Mouse (Mus musculus) kidney, embryonic 15.5 days (tissue): Measurements from ENCODE around the gene Upf2. TPM values are rescaled to one million over a fixed set of nuclear protein-coding genes. Genes with fewer than 3 reads are reported as not detected.

Experiments used
- ATAC-seq: fragments of 200-750 bp; cut with Nextera tagmentation; replicated peaks from 2 replicates; pipeline ENCODE4 v1.8.0; 2017; ENCODE audit warnings: moderate TSS enrichment; ENCODE audit not compliant: low FRiP score
- H3K27ac ChIP-seq: fragments of 300-500 bp; sonication (generic); 2 replicates; pipeline ENCODE4 v1.5.1; 2015; ENCODE audit warnings: mild to moderate bottlenecking, inconsistent platforms
- H3K27me3 ChIP-seq: fragments of 300-500 bp; sonication (generic); 2 replicates; pipeline ENCODE4 v1.6.1; 2015; ENCODE audit warnings: inconsistent platforms
- H3K36me3 ChIP-seq: fragments of 300-500 bp; sonication (generic); 2 replicates; pipeline ENCODE4 v1.6.1; 2015; ENCODE audit warnings: inconsistent platforms
- H3K4me1 ChIP-seq: fragments of 300-500 bp; sonication (generic); 2 replicates; pipeline ENCODE4 v1.6.1; 2015; ENCODE audit warnings: inconsistent platforms
- H3K4me2 ChIP-seq: fragments of 300-500 bp; sonication (generic); 2 replicates; pipeline ENCODE4 v1.6.1; 2015; ENCODE audit warnings: moderate library complexity, mild to moderate bottlenecking, inconsistent platforms
- H3K4me3 ChIP-seq: fragments of 300-500 bp; sonication (generic); replicated peaks from 2 replicates; pipeline ENCODE4 v1.5.1; 2015; ENCODE audit warnings: mild to moderate bottlenecking, inconsistent platforms
- H3K9ac ChIP-seq: fragments of 300-500 bp; sonication (generic); 2 replicates; pipeline ENCODE4 v1.6.1; 2015; ENCODE audit warnings: mild to moderate bottlenecking, inconsistent platforms
- H3K9me3 ChIP-seq: fragments of 300-500 bp; sonication (generic); replicated peaks from 2 replicates; pipeline ENCODE4 v1.6.1; 2016; ENCODE audit warnings: inconsistent platforms
- WGBS: fragments of 180-500 bp; shearing (Covaris S2); methylation state at CpG from one replicate; pipeline ENCODE4 v1.1.7; 2015; ENCODE audit warnings: mixed read lengths; 5-methylcytosine and 5-hydroxymethylcytosine counted together
- polyA plus RNA-seq: library from polyadenylated mRNA; unstranded; fragments of >200 nt; fragmentation: Nextera tagmentation; extraction: Ambion mirVana; gene quantifications from 2 replicates; pipeline ENCODE4 v1.2.1, GENCODE M21; 2015

Upf2 gene
- polyA plus RNA-seq, 1 experiment from 2014 or later: 11.5 TPM

- ATAC-seq: no peak
- no peaks in the 10 kb centered on the region for H3K27me3 ChIP-seq
- no peaks in the 10 kb centered on the region for H3K9me3 ChIP-seq
- no peak overlapping the region for H3K4me3 ChIP-seq
- no peak overlapping the region for H3K9ac ChIP-seq
- WGBS: 86% methylated on average over 1 of the region's 1 CpGs
- H3K4me2 ChIP-seq: no peak overlapping the region
- H3K27ac ChIP-seq: no peak overlapping the region
- H3K4me1 ChIP-seq: no peaks in the 10 kb centered on the region
- peaks cover 61% of the 10 kb centered on the region for H3K36me3 ChIP-seq
Measured at GRCm38 (mm10) chr2:6042644-6043043, 91.4 kb downstream of the Upf2 start.

DNA sequence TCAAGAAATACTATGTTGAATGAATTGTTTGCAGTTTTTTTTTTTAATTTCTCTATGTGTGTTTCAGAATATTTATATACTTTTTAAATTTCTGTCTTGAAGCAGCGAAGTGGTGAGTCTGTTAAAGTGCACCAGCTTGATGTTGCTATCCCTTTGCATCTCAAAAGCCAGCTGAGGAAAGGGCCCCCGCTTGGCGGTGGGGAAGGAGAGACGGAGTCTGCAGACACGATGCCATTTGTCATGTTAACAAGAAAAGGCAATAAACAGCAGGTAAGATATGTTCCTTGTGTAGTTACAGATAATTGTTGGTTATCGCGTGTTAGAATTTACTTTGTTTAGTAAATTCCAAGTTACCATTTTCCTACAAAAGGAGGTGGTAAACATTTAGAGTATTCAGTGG, 95.5 kb downstream of the Upf2 start:
- Histone ChIP-seq H3K36me3 (peaks cover 81% of the 10 kb centered on the region), H3K4me1 (no peaks in the 10 kb centered on the region), H3K4me3 (no peak overlapping the region), H3K27me3 (no peaks in the 10 kb centered on the region), H3K9ac (no peak overlapping the region), H3K9me3 (no peaks in the 10 kb centered on the region), H3K27ac (no peak overlapping the region), H3K4me2 (no peak overlapping the region)
- ATAC-seq: no peak
- WGBS: 73% methylated on average over 7 of the region's 7 CpGs

DNA sequence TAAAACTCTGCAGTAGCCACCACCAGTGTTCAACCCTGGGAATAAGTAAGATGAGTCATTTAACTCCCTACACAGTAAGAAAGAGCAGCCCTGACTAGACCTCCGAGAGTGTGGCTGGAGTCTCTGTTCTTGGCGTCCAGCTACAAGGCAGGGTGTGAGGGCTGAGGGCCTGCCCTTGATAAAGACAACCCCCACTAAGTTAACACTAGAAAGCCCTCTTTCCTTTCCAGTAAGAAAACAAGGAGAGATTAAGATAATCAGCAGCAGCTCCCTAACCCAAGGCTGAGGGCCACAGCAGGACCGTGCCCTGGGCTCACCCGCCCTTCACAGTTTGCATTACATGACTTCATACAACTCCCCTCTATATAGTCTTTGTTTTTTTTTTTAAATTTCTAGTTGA, 97.3 kb downstream of the Upf2 start:
- H3K4me3 ChIP-seq: no peak overlapping the region
- peaks cover 76% of the 10 kb centered on the region for H3K36me3 ChIP-seq
- 78% methylated on average over 4 of the region's 4 CpGs for WGBS
- H3K27me3 ChIP-seq: no peaks in the 10 kb centered on the region
- no peaks in the 10 kb centered on the region for H3K9me3 ChIP-seq
- no peak overlapping the region for H3K27ac ChIP-seq
- H3K4me2 ChIP-seq: no peak overlapping the region
- no peaks in the 10 kb centered on the region for H3K4me1 ChIP-seq
- ATAC-seq: no peak
- H3K9ac ChIP-seq: no peak overlapping the region

DNA sequence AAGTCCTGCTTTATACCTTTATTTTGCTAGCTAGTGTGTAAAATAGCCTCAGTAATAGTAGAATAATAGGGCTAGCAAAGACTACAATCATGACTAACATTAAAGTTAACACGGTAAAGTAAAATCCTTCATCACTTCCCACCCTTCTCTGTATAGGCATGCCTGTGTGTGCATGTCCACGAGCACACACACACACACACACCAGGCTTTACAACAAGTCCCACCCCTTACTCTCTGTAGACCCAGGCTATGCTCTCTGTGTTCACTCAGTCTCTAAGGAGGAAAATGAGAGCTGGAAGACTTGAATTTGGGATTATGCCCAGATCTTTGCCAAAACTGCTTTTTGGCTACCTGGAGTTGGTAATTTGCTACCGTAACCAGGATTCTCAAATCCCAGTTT, 97.7 kb downstream of the Upf2 start:
- no peak for ATAC-seq
- Histone ChIP-seq H3K4me2 (no peak overlapping the region), H3K27me3 (no peaks in the 10 kb centered on the region), H3K4me3 (no peak overlapping the region), H3K4me1 (no peaks in the 10 kb centered on the region), H3K27ac (no peak overlapping the region), H3K9me3 (no peaks in the 10 kb centered on the region), H3K9ac (no peak overlapping the region), H3K36me3 (peaks cover 72% of the 10 kb centered on the region)
- 94% methylated on average over 3 of the region's 3 CpGs for WGBS

DNA sequence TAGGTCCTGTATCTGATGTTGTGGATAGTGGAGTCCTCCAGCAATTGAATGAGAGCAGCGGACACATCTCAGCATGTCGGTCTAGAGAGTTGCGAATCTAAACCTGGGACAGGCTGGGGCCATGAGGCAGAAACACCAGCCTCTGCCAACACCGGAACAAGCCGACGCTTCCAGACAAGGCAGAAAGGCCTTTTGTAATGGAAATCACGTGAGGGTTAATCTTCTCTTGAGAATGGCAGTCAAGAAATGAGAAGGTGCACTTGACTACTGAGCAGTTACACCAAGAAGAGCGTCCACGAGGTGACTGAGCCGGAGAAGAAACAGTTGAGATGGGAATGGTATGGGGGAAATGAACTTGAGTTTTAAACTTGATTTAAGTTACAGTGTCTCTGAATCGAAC, 104.2 kb downstream of the Upf2 start:
- no peak for ATAC-seq
- H3K36me3 ChIP-seq: peaks cover 56% of the 10 kb centered on the region
- 93% methylated on average over 11 of the region's 11 CpGs for WGBS

GRCm38 (mm10) chr2:6056518-6056917, 105.2 kb downstream of the Upf2 start:
- Histone ChIP-seq H3K27ac (no peak overlapping the region), H3K27me3 (no peaks in the 10 kb centered on the region), H3K4me2 (no peak overlapping the region), H3K9ac (no peak overlapping the region), H3K36me3 (peaks cover 45% of the 10 kb centered on the region), H3K4me1 (no peaks in the 10 kb centered on the region), H3K9me3 (no peaks in the 10 kb centered on the region), H3K4me3 (no peak overlapping the region)
- ATAC-seq: no peak
- WGBS: 88% methylated on average over 3 of the region's 3 CpGs

More for the DNA sequence above, 104.2 kb downstream of the Upf2 start:
- H3K9ac ChIP-seq: no peak overlapping the region
- no peak overlapping the region for H3K27ac ChIP-seq
- H3K4me2 ChIP-seq: no peak overlapping the region
- H3K9me3 ChIP-seq: no peaks in the 10 kb centered on the region
- no peak overlapping the region for H3K4me3 ChIP-seq
- no peaks in the 10 kb centered on the region for H3K27me3 ChIP-seq
- no peaks in the 10 kb centered on the region for H3K4me1 ChIP-seq

DNA sequence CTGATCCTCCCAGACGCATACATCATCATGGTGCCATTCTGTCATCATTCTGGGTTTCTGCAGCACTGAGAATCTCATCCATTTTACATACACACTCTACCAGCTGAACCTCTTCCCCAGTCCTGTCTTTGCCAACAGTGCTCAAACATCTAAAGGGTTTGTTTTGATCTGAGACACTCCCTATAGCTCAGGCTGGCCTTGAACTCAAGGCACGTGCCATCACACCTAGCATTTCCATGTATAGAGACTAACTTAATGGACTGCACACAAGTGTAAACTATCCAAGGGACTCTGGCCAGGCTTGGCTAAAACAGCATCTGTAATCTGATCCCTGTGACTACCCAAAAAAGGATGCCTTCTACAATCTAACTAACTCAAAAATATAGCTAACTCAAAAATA, 108.0 kb downstream of the Upf2 start:
- H3K27ac ChIP-seq: no peak overlapping the region
- H3K4me2 ChIP-seq: no peak overlapping the region
- H3K27me3 ChIP-seq: no peaks in the 10 kb centered on the region
- 70% methylated on average over 2 of the region's 2 CpGs for WGBS
- no peak overlapping the region for H3K9ac ChIP-seq
- peaks cover 27% of the 10 kb centered on the region for H3K36me3 ChIP-seq
- H3K9me3 ChIP-seq: no peaks in the 10 kb centered on the region
- no peaks in the 10 kb centered on the region for H3K4me1 ChIP-seq
- H3K4me3 ChIP-seq: no peak overlapping the region
- no peak for ATAC-seq

DNA sequence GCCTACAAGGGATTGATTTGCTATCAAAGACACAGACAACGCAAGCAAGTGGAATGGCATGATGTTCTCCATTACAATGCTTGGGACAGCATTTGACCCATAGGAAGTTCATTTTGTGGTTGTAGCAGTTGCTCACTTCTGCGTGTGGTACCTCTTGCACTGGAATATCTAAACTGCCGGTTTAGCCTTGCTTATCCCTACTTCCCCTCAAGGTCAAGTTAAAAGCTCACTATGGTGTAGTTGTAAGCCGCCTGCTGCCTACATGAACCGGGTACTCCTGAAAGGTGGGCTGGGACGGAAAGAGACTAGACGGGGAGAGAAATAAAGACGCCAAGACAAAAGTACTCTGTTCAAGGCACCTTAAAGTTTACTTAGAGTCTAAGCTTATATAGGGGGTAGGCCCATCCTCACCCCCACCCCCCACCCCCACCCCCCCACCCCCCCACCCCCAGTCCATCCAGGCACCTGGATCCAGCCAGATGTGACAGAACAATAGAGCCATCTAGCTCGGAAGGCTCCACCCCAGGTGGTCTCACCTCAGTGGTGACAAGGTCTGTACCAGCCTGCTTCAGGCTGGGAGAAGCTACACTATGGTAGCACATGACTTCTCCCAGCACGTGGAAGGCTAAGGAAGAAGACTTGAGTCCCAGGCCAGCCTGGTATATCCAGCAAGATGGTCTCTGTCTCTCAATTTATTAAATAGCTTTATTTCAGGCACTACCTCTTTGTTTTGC, 109.0 kb downstream of the Upf2 start:
- H3K27ac ChIP-seq: no peak overlapping the region
- H3K4me3 ChIP-seq: no peak overlapping the region
- H3K9me3 ChIP-seq: no peaks in the 10 kb centered on the region
- peaks cover 17% of the 10 kb centered on the region for H3K36me3 ChIP-seq
- 82% methylated on average over 10 of the region's 10 CpGs for WGBS
- H3K4me1 ChIP-seq: no peaks in the 10 kb centered on the region
- no peak overlapping the region for H3K9ac ChIP-seq
- no peak for ATAC-seq
- H3K27me3 ChIP-seq: no peaks in the 10 kb centered on the region
- no peak overlapping the region for H3K4me2 ChIP-seq

DNA sequence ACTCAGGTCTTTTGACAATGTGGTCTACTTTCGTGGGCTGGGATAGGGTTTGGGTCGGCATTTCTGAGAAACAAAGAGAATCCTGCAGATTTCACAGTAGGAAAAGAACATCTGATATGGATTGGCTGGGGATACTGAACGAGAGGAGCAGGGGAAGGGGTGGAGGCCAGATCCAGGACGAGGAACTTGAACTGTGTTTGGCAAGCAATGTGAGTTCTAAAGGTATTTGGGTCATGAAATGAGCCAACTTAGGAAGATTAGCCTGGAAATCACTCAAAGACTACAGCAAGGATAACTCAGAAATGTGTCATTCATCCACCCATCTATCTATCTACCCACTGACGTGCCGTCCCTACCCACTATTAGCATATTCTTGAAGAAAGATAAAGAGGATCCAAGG, 116.1 kb downstream of the Upf2 start:
- no peak overlapping the region for H3K9ac ChIP-seq
- no peak overlapping the region for H3K4me2 ChIP-seq
- peaks cover 10% of the 10 kb centered on the region for H3K4me1 ChIP-seq
- H3K27me3 ChIP-seq: no peaks in the 10 kb centered on the region
- H3K9me3 ChIP-seq: peaks cover 4% of the 10 kb centered on the region; the same call in 1 of the 2 replicates
- ATAC-seq: no peak
- H3K4me3 ChIP-seq: no peak overlapping the region
- WGBS: 94% methylated on average over 6 of the region's 6 CpGs
- H3K27ac ChIP-seq: no peak overlapping the region
- H3K36me3 ChIP-seq: no peaks in the 10 kb centered on the region

- 39% methylated on average over 11 of the region's 11 CpGs for WGBS
- no peak for ATAC-seq
- no peak overlapping the region for H3K27ac ChIP-seq
Measured at GRCm38 (mm10) chr2:6070925-6071324, 119.7 kb downstream of the Upf2 start.

GRCm38 (mm10) chr2:6071598-6072440, 120.5 kb downstream of the Upf2 start:
- Histone ChIP-seq H3K4me2 (no peak overlapping the region), H3K4me3 (no peak overlapping the region), H3K27ac (0 out of 2 replicates have a peak overlapping the region, but pooled peaks have one; percentile 1), H3K27me3 (no peaks in the 10 kb centered on the region), H3K36me3 (no peaks in the 10 kb centered on the region), H3K9me3 (peaks cover 3% of the 10 kb centered on the region; the same call in 1 of the 2 replicates), H3K4me1 (peaks cover 30% of the 10 kb centered on the region), H3K9ac (no peak overlapping the region)
- WGBS: 37% methylated on average over 11 of the region's 11 CpGs
- ATAC-seq: 0 out of 2 replicates have a peak, but pooled peaks have one; percentile 10

More at GRCm38 (mm10) chr2:6070925-6071324, 119.7 kb downstream of the Upf2 start:
- Histone ChIP-seq H3K9ac (no peak overlapping the region), H3K4me2 (no peak overlapping the region), H3K36me3 (no peaks in the 10 kb centered on the region), H3K27me3 (no peaks in the 10 kb centered on the region), H3K4me3 (no peak overlapping the region), H3K4me1 (peaks cover 28% of the 10 kb centered on the region), H3K9me3 (peaks cover 4% of the 10 kb centered on the region; the same call in 1 of the 2 replicates)

GRCm38 (mm10) chr2:6072685-6073260, 121.5 kb downstream of the Upf2 start:
- H3K4me3 ChIP-seq: no peak overlapping the region
- 0 out of 2 replicates have a peak overlapping the region, but pooled peaks have one; percentile 39 for H3K27ac ChIP-seq
- no peaks in the 10 kb centered on the region for H3K9me3 ChIP-seq
- H3K27me3 ChIP-seq: no peaks in the 10 kb centered on the region
- WGBS: 42% methylated on average over 7 of the region's 7 CpGs
- no peaks in the 10 kb centered on the region for H3K36me3 ChIP-seq
- H3K4me2 ChIP-seq: no peak overlapping the region
- ATAC-seq: peak; percentile 34; the same call in 1 of the 2 replicates
- H3K9ac ChIP-seq: no peak overlapping the region
- H3K4me1 ChIP-seq: peaks cover 35% of the 10 kb centered on the region
